Mouse (Mus musculus) midbrain, embryonic 15.5 days (tissue): ENCODE measurements around the gene Tagln2. TPM values are rescaled to one million over a fixed set of nuclear protein-coding genes. Genes with fewer than 3 reads are reported as not detected.

ENCODE experiments used
- ATAC-seq: fragments of 200-750 bp; cut with Nextera tagmentation; replicated peaks from 2 replicates; pipeline ENCODE4 v1.8.0; 2017; ENCODE audit warnings: moderate TSS enrichment
- H3K27ac ChIP-seq: fragments of 300-500 bp; sonication (generic); 2 replicates; pipeline ENCODE4 v1.5.1; 2015; ENCODE audit warnings: mild to moderate bottlenecking, inconsistent platforms
- H3K27me3 ChIP-seq: fragments of 300-500 bp; sonication (generic); replicated peaks from 2 replicates; pipeline ENCODE4 v1.6.1; 2015; ENCODE audit warnings: inconsistent platforms
- H3K36me3 ChIP-seq: fragments of 300-500 bp; sonication (generic); replicated peaks from 2 replicates; pipeline ENCODE4 v1.6.1; 2015; ENCODE audit warnings: inconsistent platforms
- H3K4me1 ChIP-seq: fragments of 300-500 bp; sonication (generic); 2 replicates; pipeline ENCODE4 v1.6.1; 2015; ENCODE audit warnings: inconsistent platforms
- H3K4me2 ChIP-seq: fragments of 300-500 bp; sonication (generic); 2 replicates; pipeline ENCODE4 v1.6.1; 2015; ENCODE audit warnings: inconsistent platforms, mild to moderate bottlenecking, moderate library complexity
- H3K4me3 ChIP-seq: fragments of 300-500 bp; sonication (generic); 2 replicates; pipeline ENCODE4 v1.5.1; 2015; ENCODE audit warnings: mild to moderate bottlenecking, inconsistent platforms
- H3K9ac ChIP-seq: fragments of 300-500 bp; sonication (generic); 2 replicates; pipeline ENCODE4 v1.6.1; 2015; ENCODE audit warnings: mild to moderate bottlenecking, inconsistent platforms
- H3K9me3 ChIP-seq: fragments of 300-500 bp; sonication (generic); 2 replicates; pipeline ENCODE4 v1.6.1; 2016; ENCODE audit warnings: inconsistent platforms
- WGBS: fragments of 180-500 bp; shearing (Covaris S2); methylation state at CpG from one replicate; pipeline ENCODE4 v1.1.7; 2015; ENCODE audit warnings: mixed read lengths; 5-methylcytosine and 5-hydroxymethylcytosine counted together
- polyA plus RNA-seq: library from polyadenylated mRNA; unstranded; fragments of >200 nt; fragmentation: Nextera tagmentation; extraction: Ambion mirVana; gene quantifications from 2 replicates; pipeline ENCODE4 v1.2.1, GENCODE M21; 2015

Tagln2 gene
- polyA plus RNA-seq, 1 experiment from 2014 or later = 57.2 TPM

DNA sequence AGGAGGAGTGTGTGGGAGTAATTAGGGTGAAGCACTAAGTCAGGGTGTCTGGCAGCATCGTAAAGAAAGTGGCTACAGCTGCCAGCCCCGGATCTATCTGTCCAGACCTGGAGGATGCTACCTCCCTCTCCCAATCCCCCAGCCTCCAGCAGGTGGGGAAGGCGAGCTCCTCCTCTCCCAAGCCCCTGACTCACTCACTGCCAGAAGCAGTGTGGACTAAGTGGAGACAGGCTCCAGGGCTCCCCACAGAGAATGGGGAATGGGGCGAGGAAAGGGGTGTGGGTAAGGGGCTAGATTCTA, 16.5 kb upstream of the Tagln2 start:
- 12% methylated on average over 4 of the region's 4 CpGs for WGBS
- peak; percentile 9; the same call in 1 of the 2 replicates for ATAC-seq
- Histone ChIP-seq H3K27me3 (0 out of 2 replicates have a peak, but pooled peaks cover 4% of the 10 kb centered on the region), H3K27ac (peak overlapping the region; percentile 72), H3K4me1 (peaks cover 60% of the 10 kb centered on the region), H3K4me2 (peak overlapping the region; percentile 76), H3K4me3 (peak overlapping the region; percentile 67), H3K36me3 (no peaks in the 10 kb centered on the region), H3K9me3 (no peaks in the 10 kb centered on the region), H3K9ac (peak overlapping the region; percentile 65)

DNA sequence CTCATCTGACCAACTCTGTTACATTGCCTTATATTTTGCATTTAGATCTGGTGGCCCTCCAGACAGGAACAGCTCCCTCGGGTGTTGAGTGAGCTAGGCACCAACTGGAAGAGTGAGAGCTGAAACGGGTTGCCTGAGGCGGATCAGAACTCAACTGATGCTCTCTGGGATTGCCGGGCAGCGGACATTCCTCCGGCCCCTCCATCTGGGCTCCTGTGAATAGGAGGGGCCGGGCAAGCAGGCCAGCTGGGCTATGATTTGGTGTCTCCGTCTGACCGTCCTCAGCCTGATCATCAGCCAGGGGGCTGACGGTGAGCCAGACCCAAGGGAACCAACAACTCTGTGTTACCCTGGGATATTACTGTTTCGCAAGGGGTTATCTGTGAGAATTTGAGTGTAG, 15.6 kb upstream of the Tagln2 start:
- no peaks in the 10 kb centered on the region for H3K36me3 ChIP-seq
- no peak overlapping the region for H3K27ac ChIP-seq
- H3K4me2 ChIP-seq = peak overlapping the region; percentile 76
- ATAC-seq = no peak
- no peaks in the 10 kb centered on the region for H3K9me3 ChIP-seq
- H3K4me3 ChIP-seq = peak overlapping the region; percentile 67
- 21% methylated on average over 11 of the region's 11 CpGs for WGBS
- 0 out of 2 replicates have a peak, but pooled peaks cover 4% of the 10 kb centered on the region for H3K27me3 ChIP-seq
- peak overlapping the region; percentile 65 for H3K9ac ChIP-seq
- peaks cover 60% of the 10 kb centered on the region for H3K4me1 ChIP-seq

DNA sequence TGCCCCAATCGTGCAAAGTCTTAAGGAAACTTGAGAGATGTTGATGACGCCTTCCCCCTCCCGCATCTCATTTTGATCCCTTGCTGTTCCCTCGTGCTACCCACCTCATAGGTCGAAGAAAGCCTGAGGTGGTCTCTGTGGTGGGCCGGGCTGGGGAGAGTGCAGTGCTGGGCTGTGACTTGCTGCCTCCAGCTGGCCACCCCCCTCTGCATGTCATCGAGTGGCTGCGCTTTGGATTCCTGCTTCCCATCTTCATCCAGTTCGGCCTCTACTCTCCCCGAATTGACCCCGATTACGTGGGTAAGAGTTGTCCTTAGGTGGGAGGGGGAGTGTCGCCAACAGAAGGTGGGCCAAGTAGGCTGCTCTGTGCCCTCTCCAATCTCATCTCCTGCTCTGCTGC, 15.2 kb upstream of the Tagln2 start:
- Histone ChIP-seq H3K9ac (peak overlapping the region; percentile 65), H3K9me3 (no peaks in the 10 kb centered on the region), H3K4me3 (peak overlapping the region; percentile 67), H3K4me2 (peak overlapping the region; percentile 76), H3K4me1 (peaks cover 60% of the 10 kb centered on the region), H3K27me3 (0 out of 2 replicates have a peak, but pooled peaks cover 4% of the 10 kb centered on the region), H3K36me3 (no peaks in the 10 kb centered on the region), H3K27ac (no peak overlapping the region)
- ATAC-seq = no peak
- 32% methylated on average over 13 of the region's 13 CpGs for WGBS

DNA sequence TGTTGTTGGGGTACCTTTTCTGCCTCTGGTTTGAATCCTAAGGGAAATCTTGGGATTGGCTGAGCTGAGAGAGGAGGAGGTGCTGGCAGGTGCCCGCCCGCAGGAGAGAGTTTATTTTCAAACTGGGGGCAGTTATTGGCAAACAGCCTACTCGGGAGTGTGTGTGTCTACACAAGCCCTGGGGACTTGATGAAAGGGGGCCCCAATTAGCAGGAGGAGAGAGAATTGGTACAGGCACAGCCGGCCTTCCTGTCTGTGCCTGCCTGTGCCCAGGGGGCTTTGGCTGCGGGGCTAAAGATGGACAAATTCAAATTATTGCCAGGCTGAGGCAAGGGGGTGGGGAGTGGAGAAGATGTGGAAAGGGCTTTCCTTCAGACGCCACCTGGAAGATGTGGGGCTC, 14.0 kb upstream of the Tagln2 start:
- H3K4me1 ChIP-seq = peaks cover 66% of the 10 kb centered on the region
- H3K27ac ChIP-seq = peak overlapping the region; percentile 54
- H3K27me3 ChIP-seq = 0 out of 2 replicates have a peak, but pooled peaks cover under 1% of the 10 kb centered on the region
- 10% methylated on average over 6 of the region's 6 CpGs for WGBS
- no peak for ATAC-seq
- peak overlapping the region; percentile 30; the same call in 1 of the 2 replicates for H3K9ac ChIP-seq
- H3K4me3 ChIP-seq = peak overlapping the region; percentile 67
- no peaks in the 10 kb centered on the region for H3K36me3 ChIP-seq
- peak overlapping the region; percentile 76 for H3K4me2 ChIP-seq
- H3K9me3 ChIP-seq = no peaks in the 10 kb centered on the region

DNA sequence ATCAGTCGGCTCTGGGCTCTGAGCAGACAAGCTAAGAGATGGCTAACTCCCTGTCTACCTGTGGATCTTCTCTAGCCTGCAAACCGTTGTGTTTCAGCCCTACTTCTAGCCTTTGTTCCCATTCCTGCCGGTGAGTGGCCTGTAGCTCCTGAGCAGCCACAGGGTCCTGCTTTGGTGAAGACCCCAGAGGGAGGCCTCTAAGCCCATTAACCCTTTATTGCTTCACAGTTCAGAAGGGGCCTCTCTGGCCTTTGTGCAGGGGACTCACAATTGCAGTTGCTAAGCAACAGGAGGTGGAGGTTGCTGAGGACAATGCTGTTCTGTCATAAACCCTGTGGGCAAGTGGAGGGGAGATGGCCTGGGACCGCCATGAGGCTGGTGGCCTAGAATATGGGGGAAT, 13.6 kb upstream of the Tagln2 start:
- H3K9ac ChIP-seq = peak overlapping the region; percentile 30
- H3K9me3 ChIP-seq = no peaks in the 10 kb centered on the region
- H3K27me3 ChIP-seq = no peaks in the 10 kb centered on the region
- H3K4me1 ChIP-seq = peaks cover 62% of the 10 kb centered on the region
- no peak for ATAC-seq
- peak overlapping the region; percentile 67 for H3K4me3 ChIP-seq
- H3K4me2 ChIP-seq = peak overlapping the region; percentile 76
- WGBS = 3% methylated on average over 4 of the region's 4 CpGs
- peak overlapping the region; percentile 54 for H3K27ac ChIP-seq
- H3K36me3 ChIP-seq = no peaks in the 10 kb centered on the region

DNA sequence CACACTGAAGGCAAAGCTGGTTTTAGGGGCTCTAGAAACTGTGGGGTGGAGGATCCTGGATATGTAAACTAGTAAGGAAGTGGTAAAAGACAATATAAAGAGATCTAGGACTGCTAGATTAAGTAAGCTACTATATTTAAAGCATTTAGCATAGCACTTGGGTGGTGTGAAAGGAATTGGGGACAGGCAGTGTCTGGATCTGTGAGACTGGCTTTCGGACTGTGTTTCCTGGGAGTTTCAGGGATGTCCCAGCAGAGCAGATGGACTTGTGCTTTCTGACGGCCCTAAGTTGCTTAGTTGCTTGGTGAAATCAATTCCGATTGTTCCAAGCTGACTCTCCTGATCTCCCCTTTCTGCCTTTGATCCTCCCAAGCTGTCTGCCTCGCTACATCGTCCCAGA, 13.2 kb upstream of the Tagln2 start:
- no peaks in the 10 kb centered on the region for H3K36me3 ChIP-seq
- peak overlapping the region; percentile 30 for H3K9ac ChIP-seq
- no peak for ATAC-seq
- peak overlapping the region; percentile 76 for H3K4me2 ChIP-seq
- peak overlapping the region; percentile 54; the same call in 1 of the 2 replicates for H3K27ac ChIP-seq
- peaks cover 61% of the 10 kb centered on the region for H3K4me1 ChIP-seq
- peak overlapping the region; percentile 67 for H3K4me3 ChIP-seq
- no peaks in the 10 kb centered on the region for H3K9me3 ChIP-seq
- WGBS = 23% methylated on average over 5 of the region's 5 CpGs
- no peaks in the 10 kb centered on the region for H3K27me3 ChIP-seq

DNA sequence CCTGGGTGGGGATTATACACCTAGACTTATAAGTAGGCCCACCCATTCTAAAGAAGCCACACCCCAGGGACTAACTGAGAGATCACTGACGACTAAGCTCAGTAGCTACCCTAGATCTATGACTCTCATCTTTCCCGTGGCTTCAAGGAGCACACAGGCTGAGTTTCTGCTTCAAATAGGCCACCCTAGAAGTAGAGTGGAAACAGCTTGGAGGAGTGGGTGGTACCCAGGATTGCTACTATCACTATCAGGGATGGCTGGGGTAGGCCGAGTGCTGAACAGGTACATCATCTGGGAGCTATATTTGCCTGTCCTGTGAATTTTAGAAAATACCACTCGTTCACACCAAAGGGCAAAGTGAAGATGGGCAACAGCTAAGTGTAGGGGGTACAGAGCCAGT, 12.0 kb upstream of the Tagln2 start:
- no peaks in the 10 kb centered on the region for H3K9me3 ChIP-seq
- WGBS = 74% methylated on average over 4 of the region's 4 CpGs
- no peaks in the 10 kb centered on the region for H3K27me3 ChIP-seq
- peaks cover 59% of the 10 kb centered on the region for H3K4me1 ChIP-seq
- no peak overlapping the region for H3K4me3 ChIP-seq
- H3K4me2 ChIP-seq = peak overlapping the region; percentile 76; the same call in 1 of the 2 replicates
- H3K27ac ChIP-seq = no peak overlapping the region
- H3K9ac ChIP-seq = no peak overlapping the region
- peaks cover 4% of the 10 kb centered on the region for H3K36me3 ChIP-seq
- ATAC-seq = no peak

DNA sequence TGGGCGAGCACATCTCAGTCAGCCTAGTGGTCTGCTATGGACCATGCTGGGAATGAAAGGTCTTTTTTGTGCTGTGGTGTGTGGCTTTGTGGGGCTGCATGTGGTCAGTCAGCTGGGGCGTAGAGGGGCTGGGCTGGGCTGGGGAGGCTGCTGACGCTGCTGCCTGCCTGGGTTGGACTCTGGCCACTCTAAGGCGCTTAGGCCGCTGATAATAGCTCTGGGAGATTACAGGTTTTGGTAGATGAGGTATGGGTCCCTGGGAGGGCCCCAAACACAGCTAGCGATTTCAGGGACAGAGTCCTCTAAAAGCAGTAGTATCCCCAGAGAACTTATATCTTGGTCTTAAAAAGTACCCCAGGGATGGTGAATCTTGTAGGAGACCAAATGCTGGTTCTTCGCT, 11.0 kb upstream of the Tagln2 start:
- no peak overlapping the region for H3K4me3 ChIP-seq
- H3K4me1 ChIP-seq = peaks cover 49% of the 10 kb centered on the region
- 82% methylated on average over 7 of the region's 7 CpGs for WGBS
- H3K4me2 ChIP-seq = no peak overlapping the region
- no peaks in the 10 kb centered on the region for H3K27me3 ChIP-seq
- H3K36me3 ChIP-seq = peaks cover 7% of the 10 kb centered on the region
- H3K27ac ChIP-seq = no peak overlapping the region
- ATAC-seq = no peak
- H3K9me3 ChIP-seq = no peaks in the 10 kb centered on the region
- H3K9ac ChIP-seq = no peak overlapping the region

DNA sequence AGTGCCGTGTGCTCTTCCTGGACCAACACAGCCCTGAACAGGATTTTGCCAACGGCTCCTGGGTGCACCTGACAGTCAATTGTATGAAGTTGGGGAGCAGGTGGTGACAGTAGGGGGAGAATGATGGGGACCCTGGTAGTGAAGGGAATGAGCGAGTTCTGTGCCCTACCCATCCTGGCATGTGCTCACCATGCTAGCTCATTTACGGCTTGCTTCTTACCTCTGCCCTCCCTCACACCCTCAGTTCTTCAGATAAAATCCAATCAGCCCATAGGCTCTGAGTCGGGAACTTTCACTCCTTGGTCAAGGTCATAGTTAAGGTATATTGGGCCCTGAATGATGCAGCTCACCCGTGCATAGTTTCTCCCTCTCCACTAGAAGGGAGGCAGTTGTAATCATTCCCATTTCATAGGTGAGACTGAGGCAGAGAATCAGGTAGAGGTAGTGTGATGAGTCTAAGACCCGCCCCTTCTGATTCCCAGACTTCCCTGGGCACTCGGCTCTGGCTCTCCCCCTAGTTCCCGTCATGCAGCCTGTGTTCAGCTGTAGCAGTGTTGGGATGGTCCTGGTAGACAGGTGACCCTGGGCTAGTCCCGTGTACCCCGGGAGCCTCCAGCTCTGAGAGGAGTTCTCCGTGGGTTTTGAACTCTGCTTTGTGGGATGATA, 10.1 kb upstream of the Tagln2 start:
- no peak overlapping the region for H3K9ac ChIP-seq
- peak; percentile 34 for ATAC-seq
- H3K4me1 ChIP-seq = peaks cover 40% of the 10 kb centered on the region
- WGBS = 57% methylated on average over 12 of the region's 12 CpGs
- H3K36me3 ChIP-seq = peaks cover 12% of the 10 kb centered on the region
- H3K9me3 ChIP-seq = no peaks in the 10 kb centered on the region
- H3K4me2 ChIP-seq = peak overlapping the region; percentile 38
- H3K27me3 ChIP-seq = no peaks in the 10 kb centered on the region
- no peak overlapping the region for H3K27ac ChIP-seq
- peak overlapping the region; percentile 13; the same call in 1 of the 2 replicates for H3K4me3 ChIP-seq

DNA sequence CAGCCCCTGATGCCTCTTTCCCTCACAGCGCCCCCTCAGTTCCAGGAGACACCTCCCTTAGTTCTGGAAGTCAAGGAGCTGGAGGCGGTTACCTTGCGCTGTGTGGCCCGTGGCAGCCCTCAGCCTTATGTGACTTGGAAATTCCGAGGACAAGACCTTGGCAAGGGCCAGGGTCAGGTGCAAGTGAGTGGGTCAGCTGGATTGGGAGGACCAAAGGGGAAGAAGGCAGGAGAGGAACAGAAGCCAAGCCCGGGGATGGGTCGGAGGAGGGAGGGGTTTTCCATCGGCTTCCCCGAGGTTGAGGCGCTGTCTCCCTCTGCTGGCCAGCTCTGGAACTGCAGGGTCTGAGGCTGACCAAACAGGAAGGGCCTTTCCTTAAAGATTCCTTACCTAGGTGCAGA, 9.6 kb upstream of the Tagln2 start:
- ATAC-seq = peak; percentile 32

DNA sequence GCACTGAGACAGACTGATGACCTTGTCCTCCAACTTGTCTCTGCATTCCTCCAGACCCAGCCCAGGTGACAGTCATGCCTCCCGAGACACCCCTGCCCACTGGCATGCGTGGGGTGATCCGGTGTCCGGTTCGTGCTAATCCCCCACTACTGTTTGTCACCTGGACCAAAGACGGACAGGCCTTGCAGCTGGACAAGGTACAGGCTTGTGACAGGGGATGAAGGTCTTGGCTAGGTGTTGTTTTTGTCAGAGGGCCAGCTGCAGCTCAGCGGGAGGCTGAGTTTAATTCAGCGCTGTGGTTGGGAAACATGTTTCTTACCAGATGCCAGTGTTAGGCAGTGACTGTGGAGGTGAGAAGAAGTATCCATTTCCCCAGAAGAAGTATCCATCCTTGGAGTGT, 7.8 kb upstream of the Tagln2 start:
- H3K4me2 ChIP-seq = no peak overlapping the region
- no peak overlapping the region for H3K27ac ChIP-seq
- no peaks in the 10 kb centered on the region for H3K9me3 ChIP-seq
- peaks cover 16% of the 10 kb centered on the region for H3K36me3 ChIP-seq
- peaks cover 17% of the 10 kb centered on the region for H3K4me1 ChIP-seq
- ATAC-seq = no peak
- no peak overlapping the region for H3K9ac ChIP-seq
- WGBS = 96% methylated on average over 8 of the region's 8 CpGs
- H3K4me3 ChIP-seq = no peak overlapping the region
- no peaks in the 10 kb centered on the region for H3K27me3 ChIP-seq

More for the DNA sequence above, 9.6 kb upstream of the Tagln2 start:
- peaks cover 12% of the 10 kb centered on the region for H3K36me3 ChIP-seq
- H3K27ac ChIP-seq = no peak overlapping the region
- no peaks in the 10 kb centered on the region for H3K27me3 ChIP-seq
- peak overlapping the region; percentile 13; the same call in 1 of the 2 replicates for H3K4me3 ChIP-seq
- peaks cover 35% of the 10 kb centered on the region for H3K4me1 ChIP-seq
- 11% methylated on average over 10 of the region's 10 CpGs for WGBS
- no peak overlapping the region; the same call in 1 of the 2 replicates for H3K9ac ChIP-seq
- no peaks in the 10 kb centered on the region for H3K9me3 ChIP-seq
- peak overlapping the region; percentile 38 for H3K4me2 ChIP-seq

DNA sequence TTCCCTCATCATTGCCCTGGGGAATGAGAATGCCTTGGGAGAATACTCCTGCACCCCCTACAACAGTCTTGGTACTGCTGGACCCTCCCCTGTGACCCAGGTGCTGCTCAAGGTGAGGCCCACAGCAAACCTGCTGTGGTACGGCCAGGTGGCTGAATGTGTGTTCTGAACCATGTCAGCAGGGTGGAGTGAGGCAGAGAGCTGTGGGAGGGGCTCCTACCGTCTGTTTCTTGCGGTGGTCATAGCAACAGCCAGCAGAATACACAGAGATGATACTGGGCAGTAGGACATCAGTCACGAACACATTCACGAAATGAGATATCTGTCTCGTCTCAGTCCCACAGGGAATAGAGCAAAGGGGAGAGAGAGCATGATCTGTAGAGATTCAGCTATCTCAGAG, 6.3 kb upstream of the Tagln2 start:
- Histone ChIP-seq H3K4me2 (no peak overlapping the region), H3K27me3 (no peaks in the 10 kb centered on the region), H3K36me3 (peaks cover 23% of the 10 kb centered on the region), H3K9me3 (no peaks in the 10 kb centered on the region), H3K4me3 (no peak overlapping the region), H3K9ac (no peak overlapping the region), H3K4me1 (peaks cover 6% of the 10 kb centered on the region), H3K27ac (no peak overlapping the region)
- WGBS = 68% methylated on average over 6 of the region's 6 CpGs
- ATAC-seq = no peak

DNA sequence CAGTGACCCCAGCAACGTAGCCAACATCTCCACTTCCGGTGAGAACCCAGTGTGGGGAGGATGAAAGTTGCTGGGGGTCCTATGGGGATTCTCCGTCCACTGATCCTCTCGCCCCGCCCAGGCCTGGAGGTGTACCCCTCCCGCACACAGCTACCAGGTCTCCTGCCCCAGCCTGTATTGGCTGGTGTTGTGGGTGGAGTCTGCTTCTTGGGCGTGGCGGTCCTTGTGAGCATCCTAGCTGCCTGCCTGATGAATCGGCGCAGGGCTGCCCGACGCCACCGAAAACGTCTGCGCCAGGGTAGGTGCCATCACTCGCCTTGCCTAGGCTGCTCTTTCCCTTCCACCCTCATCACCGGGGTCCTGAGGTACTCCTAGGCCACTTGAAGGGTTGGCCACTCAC, 3.8 kb upstream of the Tagln2 start:
- ATAC-seq = no peak
- H3K4me3 ChIP-seq = no peak overlapping the region
- 83% methylated on average over 17 of the region's 17 CpGs for WGBS

More for the DNA sequence above, 3.8 kb upstream of the Tagln2 start:
- Histone ChIP-seq H3K9ac (no peak overlapping the region), H3K27me3 (peaks cover 21% of the 10 kb centered on the region), H3K4me2 (no peak overlapping the region), H3K4me1 (peaks cover 15% of the 10 kb centered on the region), H3K36me3 (peaks cover 23% of the 10 kb centered on the region), H3K27ac (no peak overlapping the region), H3K9me3 (no peaks in the 10 kb centered on the region)
